Mouse (Mus musculus): ENCODE data around the gene Gnai1. TPM values are rescaled to one million over a fixed set of nuclear protein-coding genes. Genes with fewer than 3 reads are reported as not detected.
"Not testable (repeated sequence)": the region's sequence is repeated elsewhere in the genome, so short reads cannot be mapped to it uniquely, and the experiment has no call there.

Gene Gnai1
- polyA plus RNA-seq, 1 experiment from 2014 or later = 31.1 TPM

DNA sequence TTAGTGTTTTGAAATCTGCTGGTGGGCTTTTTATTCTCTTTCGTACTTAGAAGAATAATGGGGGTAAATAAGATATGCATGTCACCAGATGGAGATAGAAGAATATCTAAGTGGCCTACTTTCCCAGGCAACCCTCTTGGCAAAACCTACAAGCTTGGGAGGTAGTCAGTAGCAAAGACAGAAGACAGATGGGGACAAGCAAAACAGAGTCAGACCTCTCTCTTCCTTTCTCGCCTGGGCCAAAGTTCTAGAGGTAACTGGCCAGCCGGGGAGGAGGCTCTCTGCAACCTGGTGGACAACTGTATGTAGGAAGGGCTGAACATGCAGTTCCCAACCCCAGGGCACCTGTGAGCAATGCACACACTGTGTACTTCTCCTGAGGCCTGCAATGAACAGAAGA lies 12.9 kb downstream of the Gnai1 start:
- Histone ChIP-seq H3K27ac (replicated peaks in 1 of 2; ENCODE audit: control insufficient read depth in 1 of 2, insufficient read depth in 1 of 2, low read depth in 2 of 2, low read length in 2 of 2) (no peak overlapping the region), H3K27me3 (ENCODE audit: control insufficient read depth, insufficient read depth, low read length) (no peaks in the 10 kb centered on the region), H3K9ac (ENCODE audit: low read length) (no peak overlapping the region), H3K9me3 (ENCODE audit: control insufficient read depth, low read length) (no peaks in the 10 kb centered on the region), H3K4me2 (ENCODE audit: low read length) (no peak overlapping the region), H3K36me3 (ENCODE audit: control insufficient read depth, insufficient read depth, low read length) (no peaks in the 10 kb centered on the region), H3K4me1 (ENCODE audit: control insufficient read depth in 2 of 2, insufficient read depth in 2 of 2, low read length in 2 of 2) (no peaks in the 10 kb centered on the region), H3K4me3 (ENCODE audit: control insufficient read depth in 1 of 2, insufficient read depth in 1 of 2, low read depth in 1 of 2, low read length in 2 of 2) (no peak overlapping the region)
- ATAC-seq (ENCODE audit: insufficient number of reproducible peaks, insufficient read depth, low FRiP score, low read depth) = no peak
- WGBS = 91% methylated on average over 3 of the region's 3 CpGs

DNA sequence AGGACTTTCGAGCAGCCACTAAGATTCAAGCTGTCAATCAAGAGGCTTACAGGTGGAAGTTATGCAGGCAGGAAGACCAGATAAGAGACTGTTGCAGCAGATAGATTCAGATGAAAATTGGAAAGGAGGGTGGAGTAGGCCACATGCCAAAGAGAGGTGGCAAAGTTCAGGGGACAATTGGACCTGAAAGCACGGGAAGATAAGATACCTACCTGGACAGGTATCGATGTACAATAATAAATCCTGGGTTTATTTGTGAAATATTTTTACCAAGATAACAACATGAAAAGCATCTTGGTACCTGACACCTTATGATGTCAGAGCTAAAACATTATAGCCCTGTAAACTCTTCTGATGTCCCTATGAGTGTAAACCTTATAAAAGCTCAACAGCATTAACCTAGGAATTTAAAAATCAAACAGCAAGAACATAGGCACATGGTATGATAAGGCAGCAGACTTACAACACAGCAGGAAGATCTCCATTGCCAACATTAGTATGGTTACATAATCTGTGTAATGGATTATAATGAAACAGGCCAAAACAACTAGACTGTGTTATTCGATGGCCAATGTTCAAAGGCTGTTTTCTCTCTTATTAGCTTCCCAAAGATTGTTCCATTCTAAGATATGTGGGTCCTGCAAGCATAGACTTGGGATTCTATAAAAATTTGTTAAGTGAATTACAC lies 16.6 kb downstream of the Gnai1 start:
- 75% methylated on average over 4 of the region's 4 CpGs for WGBS
- Histone ChIP-seq H3K9me3 (ENCODE audit: control insufficient read depth, low read length) (no peaks in the 10 kb centered on the region), H3K27ac (replicated peaks in 1 of 2; ENCODE audit: control insufficient read depth in 1 of 2, insufficient read depth in 1 of 2, low read depth in 2 of 2, low read length in 2 of 2) (no peak overlapping the region), H3K9ac (ENCODE audit: low read length) (no peak overlapping the region), H3K27me3 (ENCODE audit: control insufficient read depth, insufficient read depth, low read length) (no peaks in the 10 kb centered on the region), H3K4me3 (ENCODE audit: control insufficient read depth in 1 of 2, insufficient read depth in 1 of 2, low read depth in 1 of 2, low read length in 2 of 2) (no peak overlapping the region), H3K4me2 (ENCODE audit: low read length) (no peak overlapping the region), H3K36me3 (ENCODE audit: control insufficient read depth, insufficient read depth, low read length) (no peaks in the 10 kb centered on the region), H3K4me1 (ENCODE audit: control insufficient read depth in 2 of 2, insufficient read depth in 2 of 2, low read length in 2 of 2) (no peaks in the 10 kb centered on the region)
- no peak for ATAC-seq (ENCODE audit: insufficient number of reproducible peaks, insufficient read depth, low FRiP score, low read depth)

DNA sequence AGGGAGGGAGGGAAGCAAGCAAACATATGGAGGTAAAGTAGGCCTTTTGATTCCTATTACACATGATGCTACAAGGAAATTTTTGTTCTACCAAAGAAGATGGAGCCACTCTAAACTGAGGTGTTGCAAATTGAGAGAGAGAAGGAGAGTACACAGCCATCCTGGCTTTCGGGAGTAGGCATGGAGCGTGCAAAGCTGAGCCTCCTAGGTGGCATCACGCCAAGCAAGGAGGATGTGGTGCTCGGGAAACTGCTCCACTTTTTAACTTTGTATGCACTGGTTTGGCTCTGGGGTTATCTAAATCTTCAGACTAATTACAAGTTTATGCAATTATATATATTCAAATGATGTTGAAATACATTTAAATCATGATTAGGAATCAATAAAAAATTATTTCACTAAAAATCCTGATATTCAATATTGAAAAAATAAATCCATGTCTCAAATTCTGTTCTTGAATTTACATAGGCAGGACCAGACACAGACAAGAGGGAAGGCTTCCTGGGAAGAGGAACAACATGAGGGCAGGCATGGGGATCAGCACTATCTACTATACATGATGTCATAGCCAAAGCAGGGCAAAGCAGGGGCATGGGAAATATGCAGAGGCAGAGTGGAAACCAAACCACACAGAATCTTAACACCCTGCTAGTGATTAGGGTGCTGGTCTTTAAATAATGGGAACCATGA lies 17.2 kb downstream of the Gnai1 start:
- Histone ChIP-seq H3K9me3 (ENCODE audit: control insufficient read depth, low read length) (no peaks in the 10 kb centered on the region), H3K4me1 (ENCODE audit: control insufficient read depth in 2 of 2, insufficient read depth in 2 of 2, low read length in 2 of 2) (peaks cover 0 to 3% of the 10 kb centered on the region in 2 experiments; a peak in 3 of 4 replicates), H3K36me3 (ENCODE audit: control insufficient read depth, insufficient read depth, low read length) (no peaks in the 10 kb centered on the region), H3K4me3 (ENCODE audit: control insufficient read depth in 1 of 2, insufficient read depth in 1 of 2, low read depth in 1 of 2, low read length in 2 of 2) (no peak overlapping the region), H3K27ac (replicated peaks in 1 of 2; ENCODE audit: control insufficient read depth in 1 of 2, insufficient read depth in 1 of 2, low read depth in 2 of 2, low read length in 2 of 2) (no peak overlapping the region), H3K9ac (ENCODE audit: low read length) (no peak overlapping the region), H3K27me3 (ENCODE audit: control insufficient read depth, insufficient read depth, low read length) (no peaks in the 10 kb centered on the region), H3K4me2 (ENCODE audit: low read length) (no peak overlapping the region)
- WGBS = 70% methylated on average over 4 of the region's 4 CpGs
- ATAC-seq (ENCODE audit: insufficient number of reproducible peaks, insufficient read depth, low FRiP score, low read depth) = no peak

DNA sequence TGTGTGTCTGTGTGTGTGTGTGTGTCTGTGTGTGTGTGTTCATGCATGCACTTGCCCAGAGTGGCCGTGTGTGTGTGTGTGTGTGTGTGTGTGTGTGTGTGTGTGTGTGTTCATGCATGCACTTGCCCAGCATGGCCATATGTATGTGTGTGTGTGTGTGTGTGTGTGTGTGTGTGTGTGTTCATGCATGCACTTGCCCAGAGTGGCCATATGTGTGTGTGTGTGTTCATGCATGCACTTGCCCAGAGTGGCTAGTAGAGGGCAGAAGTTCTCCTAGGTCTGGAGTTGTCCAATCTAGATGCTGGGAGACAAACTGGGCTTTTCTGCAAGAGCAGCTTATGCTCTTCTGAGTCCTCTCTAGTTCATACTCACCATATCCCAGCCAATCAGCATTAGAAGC lies 18.3 kb downstream of the Gnai1 start:
- H3K36me3 ChIP-seq (ENCODE audit: control insufficient read depth, insufficient read depth, low read length); H3K9me3 ChIP-seq (ENCODE audit: control insufficient read depth, low read length); H3K4me3 ChIP-seq (ENCODE audit: control insufficient read depth in 1 of 2, insufficient read depth in 1 of 2, low read depth in 1 of 2, low read length in 2 of 2); H3K27ac ChIP-seq (replicated peaks in 1 of 2; ENCODE audit: control insufficient read depth in 1 of 2, insufficient read depth in 1 of 2, low read depth in 2 of 2, low read length in 2 of 2); H3K27me3 ChIP-seq (ENCODE audit: control insufficient read depth, insufficient read depth, low read length); H3K4me2 ChIP-seq (ENCODE audit: low read length); H3K9ac ChIP-seq (ENCODE audit: low read length); ATAC-seq (ENCODE audit: insufficient number of reproducible peaks, insufficient read depth, low FRiP score, low read depth); H3K4me1 ChIP-seq (ENCODE audit: control insufficient read depth in 2 of 2, insufficient read depth in 2 of 2, low read length in 2 of 2): not testable (repeated sequence)
- WGBS = no CpG with 5 or more reads among the region's 1 CpGs

DNA sequence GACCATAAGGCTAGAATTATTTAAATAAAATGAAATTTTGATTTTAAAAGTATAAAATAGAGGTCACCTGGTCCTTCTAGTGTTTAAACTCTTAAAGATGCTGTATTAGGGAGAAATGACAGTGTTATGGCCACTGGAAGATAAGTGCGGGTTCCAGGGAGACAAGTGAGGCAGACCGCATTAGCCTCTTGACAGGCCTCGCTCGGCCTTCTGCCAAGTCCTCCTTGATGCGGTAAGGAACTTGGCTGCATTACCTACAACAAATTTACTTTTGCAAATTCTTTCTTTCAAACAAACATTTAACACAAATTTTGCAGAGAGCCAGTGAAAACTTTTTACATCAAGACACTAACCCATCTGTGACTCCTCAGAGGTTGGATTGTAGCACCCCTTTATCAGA lies 27.9 kb downstream of the Gnai1 start:
- no peak overlapping the region for H3K4me3 ChIP-seq (ENCODE audit: control insufficient read depth in 1 of 2, insufficient read depth in 1 of 2, low read depth in 1 of 2, low read length in 2 of 2)
- H3K9ac ChIP-seq (ENCODE audit: low read length) = no peak overlapping the region
- H3K36me3 ChIP-seq (ENCODE audit: control insufficient read depth, insufficient read depth, low read length) = no peaks in the 10 kb centered on the region
- H3K4me1 ChIP-seq (ENCODE audit: control insufficient read depth in 2 of 2, insufficient read depth in 2 of 2, low read length in 2 of 2) = 0 out of 4 replicates have a peak, but pooled peaks cover 0 to 3% of the 10 kb centered on the region in 2 experiments
- no peaks in the 10 kb centered on the region for H3K9me3 ChIP-seq (ENCODE audit: control insufficient read depth, low read length)
- no peak for ATAC-seq (ENCODE audit: insufficient number of reproducible peaks, insufficient read depth, low FRiP score, low read depth)
- H3K27me3 ChIP-seq (ENCODE audit: control insufficient read depth, insufficient read depth, low read length) = no peaks in the 10 kb centered on the region
- WGBS = 77% methylated on average over 5 of the region's 5 CpGs
- H3K27ac ChIP-seq (replicated peaks in 1 of 2; ENCODE audit: control insufficient read depth in 1 of 2, insufficient read depth in 1 of 2, low read depth in 2 of 2, low read length in 2 of 2) = no peak overlapping the region
- no peak overlapping the region for H3K4me2 ChIP-seq (ENCODE audit: low read length)

DNA sequence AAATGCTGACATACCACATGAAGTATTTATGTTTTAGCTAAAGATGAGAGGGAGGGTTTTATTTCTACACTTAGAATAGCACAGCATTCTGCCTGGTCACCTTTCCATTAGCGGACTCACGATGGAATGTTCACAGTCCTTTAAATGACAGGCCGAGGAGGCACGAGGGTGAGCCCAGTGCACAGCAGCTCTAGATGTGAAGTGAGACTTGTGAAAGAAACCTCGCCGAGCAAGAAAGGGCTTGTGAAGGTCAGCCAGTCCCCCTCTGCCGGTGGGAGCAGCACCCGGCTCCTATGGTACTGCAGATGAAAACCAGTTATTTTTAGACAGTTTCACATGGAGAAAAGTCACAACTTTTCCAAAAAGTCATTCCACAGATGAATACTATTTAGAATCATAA lies 29.4 kb downstream of the Gnai1 start:
- ATAC-seq (ENCODE audit: insufficient number of reproducible peaks, insufficient read depth, low FRiP score, low read depth) = peak; percentile 81; the same call in 1 of the 2 replicates
- 22% methylated on average over 8 of the region's 8 CpGs for WGBS
- no peaks in the 10 kb centered on the region for H3K36me3 ChIP-seq (ENCODE audit: control insufficient read depth, insufficient read depth, low read length)
- H3K4me2 ChIP-seq (ENCODE audit: low read length) = peak overlapping the region; percentile 34
- H3K4me3 ChIP-seq (ENCODE audit: control insufficient read depth in 1 of 2, insufficient read depth in 1 of 2, low read depth in 1 of 2, low read length in 2 of 2) = no peak overlapping the region
- H3K27ac ChIP-seq (replicated peaks in 1 of 2; ENCODE audit: control insufficient read depth in 1 of 2, insufficient read depth in 1 of 2, low read depth in 2 of 2, low read length in 2 of 2) = peak overlapping the region; percentile 8 to 22; a peak in 3 of 4 replicates
- no peak overlapping the region for H3K9ac ChIP-seq (ENCODE audit: low read length)
- H3K4me1 ChIP-seq (ENCODE audit: control insufficient read depth in 2 of 2, insufficient read depth in 2 of 2, low read length in 2 of 2) = 0 out of 4 replicates have a peak, but pooled peaks cover 0 to 3% of the 10 kb centered on the region in 2 experiments
- H3K27me3 ChIP-seq (ENCODE audit: control insufficient read depth, insufficient read depth, low read length) = no peaks in the 10 kb centered on the region
- no peaks in the 10 kb centered on the region for H3K9me3 ChIP-seq (ENCODE audit: control insufficient read depth, low read length)

DNA sequence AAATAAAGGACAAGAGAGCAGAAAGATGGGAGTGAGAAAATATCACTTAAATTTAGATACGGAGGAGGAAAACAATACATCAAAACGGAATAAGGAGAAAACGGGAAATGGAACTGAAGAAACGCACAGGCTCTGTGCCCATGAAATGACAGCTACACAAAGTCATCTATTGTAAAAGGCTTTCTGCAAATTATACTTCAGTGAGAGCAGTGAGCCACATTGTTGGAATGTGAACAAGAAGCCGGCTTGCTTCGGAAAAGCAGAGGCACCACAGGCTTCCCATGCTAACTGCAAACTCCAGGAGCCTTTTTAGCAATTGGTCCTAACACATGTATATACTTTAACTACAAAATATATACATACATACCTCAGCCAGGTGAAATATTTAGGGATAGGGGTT lies 34.0 kb downstream of the Gnai1 start:
- no peak overlapping the region for H3K4me2 ChIP-seq (ENCODE audit: low read length)
- no peak overlapping the region for H3K27ac ChIP-seq (replicated peaks in 1 of 2; ENCODE audit: control insufficient read depth in 1 of 2, insufficient read depth in 1 of 2, low read depth in 2 of 2, low read length in 2 of 2)
- no peak for ATAC-seq (ENCODE audit: insufficient number of reproducible peaks, insufficient read depth, low FRiP score, low read depth)
- WGBS = 72% methylated on average over 6 of the region's 6 CpGs
- H3K9ac ChIP-seq (ENCODE audit: low read length) = no peak overlapping the region
- 0 out of 4 replicates have a peak, but pooled peaks cover 0 to under 1% of the 10 kb centered on the region in 2 experiments for H3K4me1 ChIP-seq (ENCODE audit: control insufficient read depth in 2 of 2, insufficient read depth in 2 of 2, low read length in 2 of 2)
- no peaks in the 10 kb centered on the region for H3K9me3 ChIP-seq (ENCODE audit: control insufficient read depth, low read length)
- H3K27me3 ChIP-seq (ENCODE audit: control insufficient read depth, insufficient read depth, low read length) = no peaks in the 10 kb centered on the region
- H3K4me3 ChIP-seq (ENCODE audit: control insufficient read depth in 1 of 2, insufficient read depth in 1 of 2, low read depth in 1 of 2, low read length in 2 of 2) = no peak overlapping the region
- no peaks in the 10 kb centered on the region for H3K36me3 ChIP-seq (ENCODE audit: control insufficient read depth, insufficient read depth, low read length)
